ENCODE assay signal across 7 mouse cellular contexts in the genomic region with DNA sequence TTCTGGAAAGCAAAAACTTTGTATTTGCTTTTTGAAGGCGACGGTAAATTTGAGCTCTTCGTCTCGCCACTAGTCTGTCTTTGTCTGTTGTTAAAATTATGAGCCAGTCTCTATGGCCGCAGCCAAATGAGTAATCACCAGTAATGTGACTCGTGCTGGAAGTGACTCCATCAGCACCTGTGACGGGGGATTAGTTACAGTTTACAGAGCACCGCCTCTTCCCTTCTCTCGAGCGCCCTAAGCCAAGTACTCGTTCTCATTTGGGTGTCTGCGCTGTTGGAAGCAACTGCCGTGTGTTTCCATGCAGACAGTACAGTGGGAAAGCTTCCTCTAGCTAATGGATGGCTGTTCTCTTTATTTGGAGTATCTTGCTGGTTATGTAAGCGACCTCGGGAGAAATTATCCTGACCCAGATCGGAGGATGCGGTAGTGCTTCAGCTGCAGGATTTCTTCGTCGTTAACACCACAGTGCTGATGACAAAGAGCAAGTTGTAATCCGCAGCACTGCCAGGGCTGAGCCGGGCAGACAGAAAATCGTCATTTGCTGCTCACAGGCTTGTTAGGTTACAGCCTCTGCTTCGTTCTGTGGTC.
DNase-seq lines count a peak whose midpoint lies in the region; ATAC-seq lines count a peak whose summit lies in the region.

No protein-coding gene starts in this region.

- peaks cover 5% of the 10 kb centered on the region; the same call in 1 of the 2 replicates for H3K4me1 ChIP-seq in intestine, embryonic 15.5 days (replicated peaks)
- peaks cover 53% of the 10 kb centered on the region for H3K4me1 ChIP-seq in midbrain, embryonic 10.5 days

- H3K36me3 ChIP-seq in intestine, embryonic 15.5 days: no peaks in the 10 kb centered on the region
- peaks cover 3% of the 10 kb centered on the region; the same call in 1 of the 2 replicates for H3K36me3 ChIP-seq in midbrain, embryonic 10.5 days

- peak overlapping the region; percentile 93 for H3K27ac ChIP-seq in intestine, embryonic 15.5 days
- peak overlapping the region; percentile 89 for H3K27ac ChIP-seq in midbrain, embryonic 10.5 days (replicated peaks)

- peak; percentile 93 for ATAC-seq in intestine, embryonic 15.5 days

- peak overlapping the region; percentile 64 for H3K4me2 ChIP-seq in intestine, embryonic 15.5 days (replicated peaks)

- no peaks in the 10 kb centered on the region for H3K27me3 ChIP-seq in intestine, embryonic 15.5 days (replicated peaks)
- no peaks in the 10 kb centered on the region for H3K27me3 ChIP-seq in midbrain, embryonic 10.5 days (ENCODE audit: low read depth, poor library complexity, severe bottlenecking)

- under 1% methylated on average over 23 of the region's 23 CpGs for WGBS in intestine, embryonic 15.5 days
- WGBS in midbrain, embryonic 10.5 days: under 1% methylated on average over 23 of the region's 23 CpGs

- peak; percentile 88 for DNase-seq in adrenal gland, adult 2 months
- DNase-seq in embryo, embryonic 11.5 days (ENCODE audit: low read depth, low spot score): peak; percentile 70
- DNase-seq in gastrocnemius, postnatal 36 days: peak; percentile 66 to 71
- peak; percentile 81 to 93 for DNase-seq in left cerebral cortex, postnatal 25 days (ENCODE audit: low spot score in 2 of 2)
- DNase-seq in midbrain, embryonic 10.5 days (ENCODE audit: low spot score): peak; percentile 76
- DNase-seq in right cerebral cortex, postnatal 4 days: peak; percentile 30

- no peaks in the 10 kb centered on the region for H3K9me3 ChIP-seq in intestine, embryonic 15.5 days
- no peaks in the 10 kb centered on the region for H3K9me3 ChIP-seq in midbrain, embryonic 10.5 days (replicated peaks)

- H3K9ac ChIP-seq in intestine, embryonic 15.5 days: peak overlapping the region; percentile 60

- H3K4me3 ChIP-seq in intestine, embryonic 15.5 days (replicated peaks): peak overlapping the region; percentile 44
- peak overlapping the region; percentile 59 for H3K4me3 ChIP-seq in midbrain, embryonic 10.5 days

- intact Hi-C loops in gastrocnemius, postnatal 36 days (cut with DNase I): loop anchor here (5.0 kb wide), 1 partner anchor 58 kb away; no protein-coding TSS in a partner anchor
- intact Hi-C loops in left cerebral cortex, postnatal 25 days (cut with DNase I): loop anchor here (5.0 kb wide), 2 partner anchors 58 to 88 kb away; a partner anchor contains a TSS

Comparison
In these comparisons a context has a peak if more than half of its experiments do, and no peak if none do; other contexts are left out.
1. Peak in every context shown above with its lines: DNase-seq, ATAC-seq, H3K4me3 ChIP-seq and H3K27ac ChIP-seq.
2. DNase-seq: peak in every context shown above with its lines; median percentile 88 in adrenal gland, adult 2 months; 87 in left cerebral cortex, postnatal 25 days; 76 in midbrain, embryonic 10.5 days; 70 in embryo, embryonic 11.5 days; 68 in gastrocnemius, postnatal 36 days; 30 in right cerebral cortex, postnatal 4 days.